Mouse (Mus musculus): ENCODE results near the gene Map3k19. TPM values are rescaled to one million over a fixed set of nuclear protein-coding genes. Genes with fewer than 3 reads are reported as not detected.

The Map3k19 gene
- polyA plus RNA-seq, 1 experiment from 2014 or later, result 0.76 TPM

DNA sequence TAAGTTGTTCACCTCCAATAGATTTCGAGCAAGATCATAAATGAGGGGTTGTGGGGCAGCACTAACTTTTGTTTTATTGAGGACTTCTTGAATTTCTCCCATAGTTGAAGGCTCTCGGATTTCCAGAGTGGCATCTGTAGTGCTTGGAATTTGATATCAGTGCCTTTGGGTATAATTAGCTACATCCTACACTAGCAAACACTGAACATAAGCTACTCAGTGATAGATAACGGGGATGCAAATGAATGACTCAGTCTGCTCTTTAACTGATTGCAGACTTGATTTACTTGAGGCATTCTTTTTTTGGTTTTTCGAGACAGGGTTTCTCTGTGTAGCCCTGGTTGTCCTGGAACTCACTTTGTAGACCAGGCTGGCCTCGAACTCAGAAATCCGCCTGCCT lies 65.9 kb downstream of the Map3k19 start:
- Histone ChIP-seq H3K9me3 (no peaks in the 10 kb centered on the region), H3K36me3 (peaks cover 31% of the 10 kb centered on the region), H3K27ac (no peak overlapping the region), H3K4me1 (replicated peaks) (0 out of 2 replicates have a peak, but pooled peaks cover 3% of the 10 kb centered on the region), H3K27me3 (ENCODE audit: insufficient read depth, poor library complexity, severe bottlenecking) (no peaks in the 10 kb centered on the region), H3K4me3 (no peak overlapping the region)
- DNase-seq (ENCODE audit: low spot score), result no peak
- WGBS, result 84% methylated on average over 6 of the region's 6 CpGs

DNA sequence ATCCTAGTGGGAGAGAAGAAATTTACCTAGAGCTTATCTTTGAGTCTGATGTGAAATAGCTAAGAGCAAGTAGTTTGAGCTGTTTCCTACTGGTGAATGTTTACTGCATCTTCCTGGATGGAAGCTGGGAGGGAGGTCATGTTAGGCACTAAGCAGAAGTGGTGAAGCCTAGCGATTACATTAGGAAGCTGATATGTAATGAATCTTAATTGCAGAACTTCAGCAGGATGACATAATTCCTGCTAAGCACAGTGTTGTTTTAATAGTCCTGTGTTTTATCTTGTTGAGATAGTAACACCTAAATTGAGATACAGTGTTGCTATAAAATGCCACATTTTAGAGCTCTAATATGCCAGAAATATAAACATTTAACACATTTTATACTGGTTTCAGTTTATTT lies 68.9 kb downstream of the Map3k19 start:
- Histone ChIP-seq H3K27ac (no peak overlapping the region), H3K4me1 (replicated peaks) (peaks cover 20% of the 10 kb centered on the region; the same call in 1 of the 2 replicates), H3K36me3 (peaks cover 18% of the 10 kb centered on the region), H3K27me3 (ENCODE audit: insufficient read depth, poor library complexity, severe bottlenecking) (no peaks in the 10 kb centered on the region), H3K9me3 (no peaks in the 10 kb centered on the region), H3K4me3 (no peak overlapping the region)
- DNase-seq (ENCODE audit: low spot score), result no peak
- WGBS, result 88% methylated on average over 1 of the region's 1 CpGs

DNA sequence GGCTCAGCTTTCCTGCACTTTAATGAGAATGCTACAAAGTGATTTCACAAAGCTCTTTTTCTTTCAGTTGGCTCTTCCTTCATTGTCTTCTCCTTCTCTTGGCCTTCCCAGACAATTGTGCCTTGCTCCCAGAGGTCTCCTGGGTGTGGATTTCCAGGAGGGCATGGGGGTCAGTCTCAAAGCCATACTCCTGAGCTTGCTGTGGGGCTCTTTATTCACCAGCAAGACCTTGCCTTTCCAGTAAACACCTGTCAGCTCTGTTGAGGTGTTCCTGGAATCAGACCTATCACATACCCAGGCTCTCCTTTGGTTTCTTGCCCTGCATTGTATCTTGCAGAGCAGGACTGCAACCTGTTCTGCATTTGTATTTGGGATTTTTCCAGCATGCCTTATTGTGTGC lies 71.0 kb downstream of the Map3k19 start:
- H3K4me3 ChIP-seq, result no peak overlapping the region
- DNase-seq (ENCODE audit: low spot score), result no peak
- H3K4me1 ChIP-seq (replicated peaks), result peaks cover 36% of the 10 kb centered on the region
- no peak overlapping the region for H3K27ac ChIP-seq
- peaks cover 21% of the 10 kb centered on the region for H3K36me3 ChIP-seq
- no peaks in the 10 kb centered on the region for H3K9me3 ChIP-seq
- no peaks in the 10 kb centered on the region for H3K27me3 ChIP-seq (ENCODE audit: insufficient read depth, poor library complexity, severe bottlenecking)

DNA sequence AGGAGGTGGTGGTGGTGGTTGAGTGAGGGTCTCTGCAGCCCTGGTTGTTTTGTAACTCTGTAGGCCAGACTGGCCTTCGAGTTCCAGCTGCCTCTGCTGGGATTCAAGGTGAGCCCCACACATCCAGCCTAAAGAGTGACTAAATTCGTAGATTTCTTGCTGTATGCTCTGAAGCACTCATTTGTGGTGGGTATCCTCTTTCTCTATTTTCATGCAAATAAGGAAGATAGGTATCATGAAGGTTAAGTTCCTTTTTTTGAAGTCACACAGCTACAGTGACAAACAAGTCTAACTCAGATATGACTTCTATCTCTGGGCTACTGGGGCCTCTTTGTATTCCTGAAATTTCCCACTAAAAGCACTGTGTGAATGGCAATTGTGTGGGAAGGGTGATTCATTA lies 74.0 kb downstream of the Map3k19 start:
- Histone ChIP-seq H3K9me3 (no peaks in the 10 kb centered on the region), H3K4me3 (no peak overlapping the region), H3K27me3 (ENCODE audit: insufficient read depth, poor library complexity, severe bottlenecking) (no peaks in the 10 kb centered on the region), H3K27ac (no peak overlapping the region), H3K4me1 (replicated peaks) (peaks cover 50% of the 10 kb centered on the region), H3K36me3 (peaks cover 37% of the 10 kb centered on the region)
- no peak for DNase-seq (ENCODE audit: low spot score)
- 62% methylated on average over 2 of the region's 2 CpGs for WGBS

DNA sequence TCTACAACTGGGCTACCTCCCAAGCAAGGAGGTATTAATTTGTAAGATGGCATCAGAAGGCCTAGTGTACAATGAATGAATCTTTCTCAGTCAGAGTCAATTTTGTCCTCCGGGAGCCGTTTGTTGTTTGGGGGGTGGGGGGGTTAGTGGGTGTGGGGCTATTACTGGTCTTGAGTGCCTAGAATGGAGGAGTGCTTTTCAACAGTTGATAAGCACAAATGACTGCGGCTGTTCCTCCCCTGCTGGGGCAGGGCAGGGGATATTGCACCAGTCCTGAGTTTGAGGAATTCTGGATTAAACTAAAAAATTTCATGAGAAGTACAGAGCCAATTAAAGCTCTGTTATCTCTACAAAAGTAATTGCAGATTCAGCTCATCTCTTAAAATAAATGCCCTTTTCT lies 74.7 kb downstream of the Map3k19 start:
- 40% methylated on average over 3 of the region's 3 CpGs for WGBS
- H3K36me3 ChIP-seq, result peaks cover 37% of the 10 kb centered on the region
- no peak for DNase-seq (ENCODE audit: low spot score)
- H3K4me3 ChIP-seq, result no peak overlapping the region
- no peak overlapping the region for H3K27ac ChIP-seq
- peaks cover 57% of the 10 kb centered on the region for H3K4me1 ChIP-seq (replicated peaks)
- no peaks in the 10 kb centered on the region for H3K9me3 ChIP-seq
- no peaks in the 10 kb centered on the region for H3K27me3 ChIP-seq (ENCODE audit: insufficient read depth, poor library complexity, severe bottlenecking)

DNA sequence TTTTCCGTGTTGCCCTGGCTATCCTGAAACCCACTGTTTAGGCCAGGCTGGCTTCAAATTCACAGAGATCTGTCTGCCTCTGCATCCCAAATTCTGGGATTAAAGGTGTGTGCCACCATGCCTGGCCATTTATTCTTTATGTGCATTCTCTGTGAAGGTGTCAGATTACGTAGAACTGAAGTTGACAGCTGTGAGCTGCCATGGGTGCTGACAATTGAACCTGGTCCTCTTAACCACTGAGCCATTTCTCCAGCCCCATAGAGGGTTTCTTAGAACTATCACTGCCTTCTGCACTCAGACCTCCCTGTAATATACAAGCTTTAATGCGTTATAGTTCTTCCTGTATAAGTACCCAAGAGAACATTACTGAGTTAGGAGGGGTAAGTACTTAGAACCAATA lies 76.2 kb downstream of the Map3k19 start:
- peaks cover 31% of the 10 kb centered on the region for H3K36me3 ChIP-seq
- H3K27ac ChIP-seq, result no peak overlapping the region
- no peaks in the 10 kb centered on the region for H3K9me3 ChIP-seq
- H3K4me3 ChIP-seq, result no peak overlapping the region
- DNase-seq (ENCODE audit: low spot score), result no peak
- H3K27me3 ChIP-seq (ENCODE audit: insufficient read depth, poor library complexity, severe bottlenecking), result no peaks in the 10 kb centered on the region
- 92% methylated on average over 3 of the region's 3 CpGs for WGBS
- H3K4me1 ChIP-seq (replicated peaks), result peaks cover 58% of the 10 kb centered on the region

DNA sequence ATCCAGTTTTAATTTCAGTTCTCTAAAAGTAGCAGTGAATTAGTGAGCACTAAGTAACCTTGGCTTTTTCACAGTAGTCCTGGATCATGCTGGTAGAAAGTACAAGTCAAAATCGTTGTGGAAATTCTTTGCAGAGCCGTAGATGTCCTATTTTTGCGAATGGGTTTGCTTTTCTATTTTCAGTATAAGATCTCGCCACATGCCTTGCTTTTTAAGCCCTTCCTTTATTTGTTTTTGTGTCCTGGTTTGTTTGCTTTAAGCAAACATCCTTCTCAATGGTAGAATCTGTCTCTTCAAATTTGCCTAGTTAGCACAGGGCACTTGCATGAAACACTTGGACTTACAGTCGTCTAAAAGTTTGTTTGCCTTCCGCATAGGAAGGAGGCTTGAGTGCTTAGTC lies 78.6 kb downstream of the Map3k19 start:
- Histone ChIP-seq H3K36me3 (peaks cover 23% of the 10 kb centered on the region), H3K4me1 (replicated peaks) (peaks cover 51% of the 10 kb centered on the region), H3K9me3 (no peaks in the 10 kb centered on the region), H3K4me3 (peak overlapping the region; percentile 96), H3K27me3 (ENCODE audit: insufficient read depth, poor library complexity, severe bottlenecking) (no peaks in the 10 kb centered on the region), H3K27ac (no peak overlapping the region)
- WGBS, result 62% methylated on average over 6 of the region's 6 CpGs
- no peak for DNase-seq (ENCODE audit: low spot score)

DNA sequence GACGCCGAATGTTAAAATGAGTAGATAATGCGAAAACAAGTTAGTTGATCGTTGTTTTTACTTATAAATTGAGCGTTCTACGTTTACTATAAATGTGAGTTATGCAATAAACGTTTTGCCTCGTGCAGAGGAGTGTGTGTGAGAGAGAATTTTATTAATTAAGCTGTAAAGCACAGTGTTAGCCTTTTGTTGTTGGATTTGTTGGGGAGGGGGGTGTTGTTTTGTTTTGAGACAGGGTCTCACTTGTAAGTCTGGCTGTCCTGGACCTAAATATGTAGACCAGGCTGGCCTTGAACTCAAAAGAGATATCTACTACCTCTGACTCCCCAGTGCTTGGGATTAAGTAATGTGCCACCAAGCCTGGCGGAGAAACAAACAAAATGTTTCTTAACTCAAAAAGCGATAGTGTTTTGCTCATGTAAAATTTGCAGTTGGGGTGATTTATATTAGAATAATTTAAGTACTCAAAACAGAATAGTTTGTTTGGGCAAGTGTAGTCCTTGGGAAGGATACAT lies 79.6 kb downstream of the Map3k19 start:
- peaks cover 45% of the 10 kb centered on the region for H3K4me1 ChIP-seq (replicated peaks)
- H3K9me3 ChIP-seq, result no peaks in the 10 kb centered on the region
- peaks cover 23% of the 10 kb centered on the region for H3K36me3 ChIP-seq
- H3K27me3 ChIP-seq (ENCODE audit: insufficient read depth, poor library complexity, severe bottlenecking), result no peaks in the 10 kb centered on the region
- no peak for DNase-seq (ENCODE audit: low spot score)
- WGBS, result 16% methylated on average over 10 of the region's 10 CpGs
- peak overlapping the region; percentile 96 for H3K4me3 ChIP-seq
- H3K27ac ChIP-seq, result peak overlapping the region; percentile 97

DNA sequence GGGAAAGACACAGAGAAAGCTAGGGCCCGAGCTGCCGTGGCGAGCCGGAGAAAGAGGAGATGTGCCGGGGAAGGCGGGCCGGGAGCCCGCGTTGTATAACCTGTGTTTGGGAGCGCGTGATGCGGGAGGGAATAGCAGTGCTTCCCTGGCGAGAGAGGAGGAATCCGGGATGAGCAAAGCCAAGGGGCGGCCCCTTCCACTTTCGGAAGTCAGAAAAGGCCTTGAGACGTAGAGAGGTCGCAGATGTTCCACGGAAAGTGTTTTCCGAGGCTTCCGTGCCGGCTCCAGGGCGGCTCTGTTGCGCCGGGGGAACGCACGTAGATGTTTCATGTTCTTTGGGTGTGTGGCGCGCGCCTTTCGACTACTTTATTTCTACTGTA lies 80.3 kb downstream of the Map3k19 start:
- Histone ChIP-seq H3K27me3 (ENCODE audit: insufficient read depth, poor library complexity, severe bottlenecking) (no peaks in the 10 kb centered on the region), H3K27ac (peak overlapping the region; percentile 97), H3K4me3 (peak overlapping the region; percentile 96), H3K9me3 (no peaks in the 10 kb centered on the region), H3K4me1 (replicated peaks) (peaks cover 37% of the 10 kb centered on the region), H3K36me3 (peaks cover 22% of the 10 kb centered on the region)
- WGBS, result under 1% methylated on average over 31 of the region's 31 CpGs
- DNase-seq (ENCODE audit: low spot score), result no peak

DNA sequence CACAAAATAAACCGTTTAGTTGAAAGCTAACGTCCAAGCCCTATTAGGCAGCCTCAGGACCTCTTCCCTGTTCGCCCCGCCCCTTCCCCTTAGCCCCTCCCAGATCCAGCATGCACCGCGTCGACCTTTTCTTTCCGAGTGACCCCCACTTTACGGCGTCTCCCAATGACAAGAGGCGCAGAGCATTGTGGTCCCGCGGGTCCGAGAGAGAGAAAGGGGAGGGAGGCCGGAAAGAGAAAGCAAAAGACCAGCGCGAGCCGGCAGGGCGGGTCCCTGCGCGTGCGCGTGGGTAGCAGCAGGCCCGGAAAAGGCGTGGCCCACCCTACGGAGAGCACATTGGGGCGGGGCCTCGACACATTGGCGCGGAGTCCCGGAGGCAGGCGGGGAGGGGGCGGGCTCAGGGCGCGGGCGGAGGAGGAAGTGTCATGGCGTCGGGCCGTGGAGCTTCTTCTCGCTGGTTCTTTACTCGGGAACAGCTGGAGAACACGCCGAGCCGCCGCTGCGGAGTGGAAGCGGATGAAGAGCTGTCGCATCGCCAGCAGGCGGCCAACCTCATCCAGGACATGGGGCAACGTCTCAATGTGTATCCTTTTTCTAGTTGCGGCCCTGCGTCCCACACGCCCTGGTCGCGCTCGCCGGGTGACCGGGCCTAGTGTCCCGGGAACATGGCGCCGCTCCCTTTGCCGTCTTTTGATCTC lies 80.9 kb downstream of the Map3k19 start, which contains the start of gene Ccnt2:
Ccnt2 (plus strand) TSS at position 362 of the 698 bp plus-strand sequence.
- Histone ChIP-seq H3K4me1 (replicated peaks) (peaks cover 32% of the 10 kb centered on the region), H3K36me3 (peaks cover 17% of the 10 kb centered on the region), H3K27me3 (ENCODE audit: insufficient read depth, poor library complexity, severe bottlenecking) (no peaks in the 10 kb centered on the region), H3K4me3 (peak within 1 kb of the TSS; percentile 96), H3K9me3 (no peaks in the 10 kb centered on the region), H3K27ac (peak within 1 kb of the TSS; percentile 97)
- under 1% methylated on average over 63 of the region's 63 CpGs for WGBS
- DNase-seq (ENCODE audit: low spot score), result peak; percentile 100

DNA sequence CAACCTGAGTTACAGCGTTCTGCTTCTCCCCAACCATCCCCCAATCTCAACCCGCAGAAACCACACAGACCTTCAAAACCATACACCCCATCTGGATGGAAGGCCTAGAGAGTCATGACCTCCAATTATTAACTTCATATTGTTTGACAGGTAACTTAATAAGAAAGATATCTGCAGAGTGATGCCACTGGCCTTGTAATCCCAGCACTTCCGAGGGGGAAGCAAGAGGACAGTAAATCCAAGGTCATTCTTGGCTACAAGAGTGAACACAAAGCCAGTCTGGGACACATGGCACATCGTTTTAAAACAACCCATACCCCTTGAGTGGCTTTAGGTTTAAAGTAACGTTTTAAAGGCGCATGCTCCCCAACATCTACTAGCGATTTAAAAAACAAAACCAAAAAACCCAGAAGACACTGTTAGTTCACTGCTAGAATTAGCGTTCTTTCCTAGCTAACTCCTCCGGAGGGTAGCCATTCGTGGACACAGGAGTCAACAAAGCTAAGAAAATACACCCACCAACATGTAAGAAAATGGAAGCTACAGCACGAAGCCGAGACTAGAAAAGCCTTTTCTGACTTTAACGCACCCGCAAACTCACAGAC lies 81.5 kb downstream of the Map3k19 start:
- H3K27ac ChIP-seq, result peak overlapping the region; percentile 97
- WGBS, result 2% methylated on average over 14 of the region's 14 CpGs
- no peaks in the 10 kb centered on the region for H3K27me3 ChIP-seq (ENCODE audit: insufficient read depth, poor library complexity, severe bottlenecking)
- DNase-seq (ENCODE audit: low spot score), result no peak
- H3K9me3 ChIP-seq, result no peaks in the 10 kb centered on the region
- peaks cover 28% of the 10 kb centered on the region for H3K4me1 ChIP-seq (replicated peaks)
- H3K36me3 ChIP-seq, result peaks cover 10% of the 10 kb centered on the region
- peak overlapping the region; percentile 96 for H3K4me3 ChIP-seq

DNA sequence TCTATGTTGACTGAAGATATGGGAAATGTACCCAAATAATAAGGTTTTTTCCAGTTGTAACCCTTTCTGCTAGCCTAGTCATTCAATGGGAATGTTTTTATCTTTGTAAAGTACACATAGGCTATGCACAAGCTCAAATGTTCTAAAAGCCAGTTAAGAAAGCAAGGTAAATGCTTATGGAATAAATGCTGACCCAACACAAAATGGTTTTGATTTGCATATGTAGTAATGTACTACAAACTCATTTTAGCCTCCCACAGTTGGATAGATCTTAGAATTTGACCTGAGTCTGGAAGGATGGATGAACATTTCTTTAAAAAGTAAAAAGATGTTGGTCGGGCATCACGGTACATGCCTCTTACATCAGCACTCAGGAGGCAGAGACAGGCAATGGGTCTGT lies 88.1 kb downstream of the Map3k19 start:
- 94% methylated on average over 2 of the region's 2 CpGs for whole genome bisulfite sequencing
- Histone ChIP-seq H3K36me3 (no peaks in the 10 kb centered on the region), H3K9me3 (no peaks in the 10 kb centered on the region), H3K4me1 (replicated peaks) (no peaks in the 10 kb centered on the region), H3K27ac (no peak overlapping the region), H3K27me3 (ENCODE audit: insufficient read depth, poor library complexity, severe bottlenecking) (no peaks in the 10 kb centered on the region), H3K4me3 (no peak overlapping the region)
- no peak for DNase-seq (ENCODE audit: low spot score)

DNA sequence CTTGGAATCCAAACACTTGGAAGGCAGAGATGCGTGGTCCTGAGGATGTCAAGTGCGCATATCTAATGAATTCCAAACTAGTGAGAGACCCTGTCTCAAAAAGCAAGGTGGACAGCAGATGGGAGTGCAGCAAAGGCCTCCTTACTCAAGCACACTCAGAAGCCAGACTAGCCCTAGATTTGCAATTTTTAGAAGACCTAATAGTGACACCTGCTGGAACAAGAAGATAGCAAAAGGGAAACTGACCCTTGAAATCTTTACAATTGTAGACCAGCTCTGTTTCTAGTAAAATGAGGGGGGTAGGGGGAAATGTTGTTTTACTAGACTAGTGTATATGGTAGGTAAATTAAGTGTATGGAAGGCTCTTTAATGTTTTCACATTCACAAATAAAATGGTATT lies 89.4 kb downstream of the Map3k19 start:
- H3K9me3 ChIP-seq, result no peaks in the 10 kb centered on the region
- no peak overlapping the region for H3K27ac ChIP-seq
- WGBS, result 60% methylated on average over 2 of the region's 2 CpGs
- H3K36me3 ChIP-seq, result no peaks in the 10 kb centered on the region
- H3K27me3 ChIP-seq (ENCODE audit: insufficient read depth, poor library complexity, severe bottlenecking), result no peaks in the 10 kb centered on the region
- H3K4me1 ChIP-seq (replicated peaks), result no peaks in the 10 kb centered on the region
- no peak overlapping the region for H3K4me3 ChIP-seq
- no peak for DNase-seq (ENCODE audit: low spot score)
